Mouse (Mus musculus) liver, embryonic 16.5 days (tissue): ENCODE measurements at regions not wholly inside any gene's neighbourhood (a gene's known extent, or its start where the extent isn't known, plus 50 kb on each side); places are given as distances from the start of the nearest gene placed in this dataset.

Experiments used
- ATAC-seq: fragments of 200-750 bp; cut with Nextera tagmentation; 2 replicates; pipeline ENCODE4 v1.8.0; 2017; ENCODE audit warnings: low read depth, mild to moderate bottlenecking, moderate number of reproducible peaks, moderate library complexity
- H3K27ac ChIP-seq: fragments of 300-500 bp; sonication (generic); 2 replicates; pipeline ENCODE4 v1.5.1; 2014; ENCODE audit warnings: mild to moderate bottlenecking, low read length
- H3K27me3 ChIP-seq: fragments of 300-500 bp; sonication (generic); 2 replicates; pipeline ENCODE4 v1.6.1; 2014; ENCODE audit warnings: low read depth, low read length, mixed read lengths; ENCODE audit not compliant: control insufficient read depth, insufficient read depth
- H3K36me3 ChIP-seq: fragments of 300-500 bp; sonication (generic); 2 replicates; pipeline ENCODE4 v1.6.1; 2014; ENCODE audit warnings: mild to moderate bottlenecking; ENCODE audit not compliant: control insufficient read depth, insufficient read depth
- H3K4me1 ChIP-seq: fragments of 300-500 bp; sonication (generic); 2 replicates; pipeline ENCODE4 v1.6.1; 2014; ENCODE audit warnings: low read depth, low read length, mixed read lengths; ENCODE audit not compliant: control insufficient read depth
- H3K4me2 ChIP-seq: fragments of 300-500 bp; sonication (generic); 2 replicates; pipeline ENCODE4 v1.6.1; 2014; ENCODE audit warnings: low read depth, low read length, mixed read lengths
- H3K4me3 ChIP-seq: fragments of 300-500 bp; sonication (generic); 2 replicates; pipeline ENCODE4 v1.5.1; 2014; ENCODE audit warnings: low read depth, mild to moderate bottlenecking, low read length
- H3K9ac ChIP-seq: fragments of 300-500 bp; sonication (generic); 2 replicates; pipeline ENCODE4 v1.6.1; 2014; ENCODE audit warnings: low read depth, low read length
- H3K9me3 ChIP-seq: fragments of 300-500 bp; sonication (generic); replicated peaks from 2 replicates; pipeline ENCODE4 v1.6.1; 2016; ENCODE audit warnings: low read length; ENCODE audit not compliant: control insufficient read depth
- WGBS: fragments of 180-500 bp; shearing (Covaris S2); extraction: QIAGEN DNeasy Blood & Tissue Kit; methylation state at CpG from one replicate; pipeline ENCODE4 v1.1.7; 2014; ENCODE audit not compliant: insufficient replicate concordance; 5-methylcytosine and 5-hydroxymethylcytosine counted together

DNA sequence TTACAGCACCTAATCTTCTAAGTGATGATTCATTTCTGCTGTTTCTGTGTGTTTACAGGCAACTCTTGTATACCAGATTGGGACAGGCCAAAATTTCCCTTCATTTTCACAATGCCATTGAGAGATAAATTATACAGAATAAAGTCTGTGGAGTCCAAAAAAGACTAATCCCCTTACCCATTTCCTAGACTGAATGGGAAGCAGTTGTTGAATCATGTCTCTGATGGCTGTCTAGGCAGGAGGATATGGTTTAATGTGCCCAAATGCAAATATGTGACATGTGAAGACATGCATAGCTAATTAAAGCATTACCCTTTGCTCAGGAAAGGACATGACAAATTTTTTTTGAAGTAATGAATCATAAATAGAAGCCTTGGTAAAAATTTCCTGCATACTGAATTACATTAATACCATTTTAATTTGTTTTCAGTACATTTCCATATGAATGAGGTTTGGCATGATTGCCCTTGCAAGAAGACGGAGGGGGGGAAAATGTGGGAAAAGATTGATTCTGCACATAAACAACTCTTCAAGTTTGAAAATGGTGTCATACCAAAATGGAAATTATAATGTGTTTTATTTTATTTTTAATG is 518.1 kb upstream of the Flrt2 start:
- H3K27ac ChIP-seq, result no peak overlapping the region
- H3K9ac ChIP-seq, result no peak overlapping the region
- no peaks in the 10 kb centered on the region for H3K36me3 ChIP-seq
- no peaks in the 10 kb centered on the region for H3K9me3 ChIP-seq
- H3K4me3 ChIP-seq, result no peak overlapping the region
- H3K27me3 ChIP-seq, result no peaks in the 10 kb centered on the region
- ATAC-seq, result no peak
- H3K4me2 ChIP-seq, result no peak overlapping the region
- WGBS, result 70% methylated on average over 1 of the region's 1 CpGs
- no peaks in the 10 kb centered on the region for H3K4me1 ChIP-seq

DNA sequence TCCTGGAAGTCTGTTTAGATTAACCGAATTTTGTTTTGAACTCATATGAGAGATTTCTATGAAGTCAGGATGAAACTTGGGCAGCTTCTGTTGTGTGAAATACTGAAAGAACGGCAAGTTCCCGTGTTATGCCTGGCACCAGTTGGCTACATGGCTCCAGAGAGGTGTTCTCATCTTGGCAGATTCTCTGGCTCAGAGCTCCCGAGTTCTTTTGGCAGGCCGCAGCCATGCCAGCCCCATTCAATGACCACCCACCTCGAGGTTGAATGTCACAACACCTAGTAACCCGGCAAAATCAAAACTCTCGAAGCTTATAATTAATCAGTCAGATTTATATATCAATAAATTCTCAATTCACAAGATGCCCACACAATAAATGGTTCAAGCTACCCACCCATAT is 489.5 kb upstream of the Flrt2 start:
- no peak overlapping the region for H3K9ac ChIP-seq
- H3K27me3 ChIP-seq, result no peaks in the 10 kb centered on the region
- H3K4me3 ChIP-seq, result no peak overlapping the region
- H3K27ac ChIP-seq, result no peak overlapping the region
- WGBS, result 67% methylated on average over 8 of the region's 8 CpGs
- no peak for ATAC-seq
- H3K4me2 ChIP-seq, result no peak overlapping the region
- no peaks in the 10 kb centered on the region for H3K9me3 ChIP-seq
- no peaks in the 10 kb centered on the region for H3K4me1 ChIP-seq
- H3K36me3 ChIP-seq, result no peaks in the 10 kb centered on the region

DNA sequence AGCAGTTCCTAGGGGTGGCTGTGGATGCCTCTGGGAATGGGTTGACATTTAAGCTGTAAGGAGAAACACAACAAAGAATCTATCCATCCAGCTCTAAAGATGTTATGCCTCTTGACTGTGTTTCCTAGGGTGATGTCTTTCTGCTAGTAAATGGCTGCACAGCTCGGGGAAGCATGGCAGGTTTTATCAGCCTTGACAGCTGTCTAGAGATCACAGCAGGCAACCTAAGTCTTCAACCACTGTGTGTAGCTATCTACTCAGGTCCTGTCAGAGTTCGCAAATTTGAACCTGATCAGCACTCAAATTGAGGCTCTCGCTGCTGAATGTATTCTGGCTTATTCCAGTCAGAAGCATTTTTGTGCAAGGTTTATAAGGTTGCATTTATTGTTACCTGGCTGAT is 486.9 kb upstream of the Flrt2 start:
- Histone ChIP-seq H3K9me3 (no peaks in the 10 kb centered on the region), H3K36me3 (no peaks in the 10 kb centered on the region), H3K27ac (no peak overlapping the region), H3K4me1 (no peaks in the 10 kb centered on the region), H3K27me3 (no peaks in the 10 kb centered on the region), H3K4me3 (no peak overlapping the region), H3K4me2 (no peak overlapping the region), H3K9ac (no peak overlapping the region)
- 58% methylated on average over 3 of the region's 3 CpGs for WGBS
- no peak for ATAC-seq

DNA sequence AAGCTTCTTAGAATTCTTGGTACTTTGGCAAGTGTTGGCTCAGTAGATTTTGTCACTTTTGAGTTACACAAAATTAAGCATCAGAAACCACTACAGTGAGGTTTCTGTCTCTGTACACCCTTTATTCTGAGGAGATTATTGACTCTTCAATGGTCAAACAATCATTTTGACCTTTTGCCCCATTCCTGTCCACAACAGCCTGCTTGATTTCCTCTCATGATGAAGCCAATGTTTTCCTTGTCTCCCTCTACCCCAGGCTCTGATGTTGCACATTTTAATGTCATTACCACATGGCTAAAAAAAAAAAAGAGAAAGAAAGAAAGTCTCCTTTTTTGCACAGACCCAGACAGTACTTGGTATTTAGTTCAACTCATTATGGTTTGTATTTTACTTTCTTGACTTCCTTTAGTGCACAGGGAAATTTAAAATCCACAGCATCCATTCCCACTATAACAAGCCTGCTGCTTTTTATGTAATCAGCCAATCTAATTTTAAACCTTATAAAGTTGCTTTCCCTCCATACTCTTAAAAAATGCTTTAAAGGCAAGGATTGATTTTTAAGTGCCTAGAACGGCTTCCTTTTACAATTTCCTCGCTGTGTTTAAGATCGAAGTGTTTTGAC is 452.8 kb upstream of the Flrt2 start:
- Histone ChIP-seq H3K36me3 (no peaks in the 10 kb centered on the region), H3K27ac (no peak overlapping the region), H3K4me3 (no peak overlapping the region), H3K9me3 (no peaks in the 10 kb centered on the region), H3K9ac (no peak overlapping the region), H3K4me2 (no peak overlapping the region), H3K4me1 (no peaks in the 10 kb centered on the region), H3K27me3 (no peaks in the 10 kb centered on the region)
- ATAC-seq, result no peak
- 14% methylated on average over 3 of the region's 3 CpGs for WGBS

DNA sequence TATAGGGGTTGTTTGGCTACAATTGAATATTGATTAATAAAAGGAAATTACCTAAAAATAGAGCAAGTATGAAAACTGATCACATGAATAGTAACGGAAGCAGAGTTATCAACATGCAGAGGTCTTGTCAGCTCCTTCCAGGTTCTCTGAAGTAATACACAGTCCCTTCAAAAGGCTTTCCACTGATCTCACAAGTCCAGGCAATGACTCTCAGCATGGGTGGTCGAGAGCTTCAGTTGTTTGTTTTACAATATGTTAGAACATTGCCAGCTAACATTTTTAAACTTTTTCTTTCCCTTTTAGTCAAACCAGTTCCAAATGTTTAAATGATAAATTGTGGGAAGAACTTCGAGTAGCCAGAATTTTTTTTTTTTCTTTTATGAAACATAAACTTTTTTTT is 424.8 kb upstream of the Flrt2 start:
- H3K4me3 ChIP-seq, result no peak overlapping the region
- no peaks in the 10 kb centered on the region for H3K36me3 ChIP-seq
- ATAC-seq, result no peak
- H3K4me1 ChIP-seq, result no peaks in the 10 kb centered on the region
- no peak overlapping the region for H3K9ac ChIP-seq
- H3K27ac ChIP-seq, result no peak overlapping the region
- no peak overlapping the region for H3K4me2 ChIP-seq
- H3K27me3 ChIP-seq, result no peaks in the 10 kb centered on the region
- no peaks in the 10 kb centered on the region for H3K9me3 ChIP-seq
- 35% methylated on average over 3 of the region's 3 CpGs for WGBS

DNA sequence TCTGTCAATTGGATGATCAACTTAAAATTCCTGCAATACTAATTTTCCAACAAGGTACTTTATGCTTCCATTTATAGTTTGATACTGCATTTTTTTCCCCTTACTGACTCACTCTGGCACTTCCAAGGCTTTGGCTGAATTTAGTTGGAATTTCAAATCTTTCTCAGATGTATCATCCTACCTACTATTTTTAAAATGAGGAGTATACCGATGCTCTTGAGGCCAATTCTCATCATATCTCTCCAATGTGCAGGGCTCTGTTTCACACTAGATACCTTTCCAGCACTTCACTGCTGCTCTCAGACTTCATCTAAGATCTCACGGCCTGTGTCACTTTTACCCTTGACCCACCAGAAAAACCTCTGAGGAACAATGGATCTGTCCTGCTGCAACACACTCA is 386.6 kb upstream of the Flrt2 start:
- Histone ChIP-seq H3K4me1 (no peaks in the 10 kb centered on the region), H3K4me3 (no peak overlapping the region), H3K9ac (no peak overlapping the region), H3K9me3 (no peaks in the 10 kb centered on the region), H3K36me3 (no peaks in the 10 kb centered on the region), H3K27me3 (no peaks in the 10 kb centered on the region), H3K4me2 (no peak overlapping the region), H3K27ac (no peak overlapping the region)
- 58% methylated on average over 2 of the region's 2 CpGs for WGBS
- no peak for ATAC-seq

DNA sequence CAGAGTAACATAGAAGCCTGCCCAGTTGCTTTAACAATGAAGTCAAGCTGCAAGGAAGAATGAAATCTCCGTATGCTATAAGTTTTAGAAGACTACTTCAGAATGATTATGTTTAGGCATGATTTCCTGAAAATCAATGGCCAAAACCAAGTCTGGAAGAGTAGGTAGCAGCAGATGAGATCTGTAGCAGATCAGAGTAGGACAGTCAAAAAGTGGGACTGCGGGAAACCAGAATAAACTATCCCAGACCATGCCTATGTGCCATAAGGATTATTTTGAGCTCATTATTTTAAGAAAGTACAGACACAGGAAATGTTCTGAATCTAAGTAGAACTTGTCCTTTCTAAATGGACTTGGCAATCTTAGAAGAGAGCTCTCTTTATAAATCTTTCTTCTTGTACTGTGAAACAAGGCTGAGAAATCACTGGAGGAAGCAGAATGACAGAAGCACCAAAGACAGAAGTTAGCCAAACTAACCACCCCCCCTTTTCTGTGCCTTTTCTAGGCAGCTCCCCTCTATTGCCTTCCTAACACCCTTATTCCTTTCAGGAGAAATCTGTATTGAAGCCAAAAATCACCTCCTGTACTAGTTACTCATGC is 376.8 kb upstream of the Flrt2 start:
- Histone ChIP-seq H3K4me2 (no peak overlapping the region), H3K27me3 (no peaks in the 10 kb centered on the region), H3K27ac (no peak overlapping the region), H3K9ac (no peak overlapping the region), H3K4me3 (no peak overlapping the region), H3K9me3 (no peaks in the 10 kb centered on the region), H3K36me3 (no peaks in the 10 kb centered on the region), H3K4me1 (no peaks in the 10 kb centered on the region)
- ATAC-seq, result no peak
- 62% methylated on average over 2 of the region's 2 CpGs for WGBS

DNA sequence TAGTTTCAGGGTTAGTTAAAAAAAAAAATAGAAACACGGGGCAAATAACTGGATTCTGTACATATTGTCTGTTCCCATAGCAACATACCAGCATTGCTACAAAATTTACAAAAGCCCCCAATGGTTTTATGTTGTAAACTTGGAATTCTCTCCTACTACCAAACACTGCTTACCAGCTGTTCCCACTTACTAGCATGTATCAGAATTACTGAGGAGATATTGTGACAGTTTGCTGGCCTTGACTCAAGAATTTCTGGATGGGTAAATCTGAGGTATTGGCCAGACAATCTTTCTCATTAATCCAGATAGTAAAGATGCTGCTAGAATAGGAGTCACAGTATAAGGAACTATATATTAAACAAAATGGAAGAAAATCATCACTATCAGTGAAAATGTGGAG is 375.2 kb upstream of the Flrt2 start:
- no peaks in the 10 kb centered on the region for H3K36me3 ChIP-seq
- H3K9me3 ChIP-seq, result no peaks in the 10 kb centered on the region
- ATAC-seq, result no peak
- no peaks in the 10 kb centered on the region for H3K27me3 ChIP-seq
- no peak overlapping the region for H3K27ac ChIP-seq
- H3K4me3 ChIP-seq, result no peak overlapping the region
- H3K4me1 ChIP-seq, result no peaks in the 10 kb centered on the region
- no peak overlapping the region for H3K9ac ChIP-seq
- H3K4me2 ChIP-seq, result no peak overlapping the region
- 52% methylated on average over 1 of the region's 1 CpGs for WGBS

DNA sequence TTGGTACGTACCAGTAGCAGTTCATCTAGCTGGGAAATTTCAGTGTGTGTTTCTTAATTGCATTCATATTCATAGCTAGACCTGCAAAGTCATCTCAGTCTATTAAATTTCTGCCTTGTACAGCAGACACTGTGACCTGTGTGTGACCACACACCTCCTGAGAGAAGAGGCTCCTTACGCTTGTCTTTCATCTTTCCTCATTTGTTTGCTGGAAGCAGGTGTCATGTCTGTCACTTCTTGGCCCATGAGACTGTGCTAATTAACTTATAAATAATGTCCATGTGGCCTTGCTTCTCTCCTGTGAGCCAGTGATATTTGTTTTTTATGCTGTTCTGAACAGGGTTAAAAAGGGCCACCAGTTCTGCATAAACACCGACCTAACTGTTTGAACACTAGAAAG is 370.3 kb upstream of the Flrt2 start:
- no peaks in the 10 kb centered on the region for H3K36me3 ChIP-seq
- no peak overlapping the region for H3K4me2 ChIP-seq
- no peaks in the 10 kb centered on the region for H3K27me3 ChIP-seq
- no peaks in the 10 kb centered on the region for H3K9me3 ChIP-seq
- H3K9ac ChIP-seq, result no peak overlapping the region
- no peak for ATAC-seq
- H3K4me3 ChIP-seq, result no peak overlapping the region
- WGBS, result 71% methylated on average over 3 of the region's 3 CpGs
- H3K27ac ChIP-seq, result no peak overlapping the region
- H3K4me1 ChIP-seq, result no peaks in the 10 kb centered on the region
